Mouse (Mus musculus) lung, adult 2 months (tissue): ENCODE measurements around the gene Mxd4. TPM values are rescaled to one million over a fixed set of nuclear protein-coding genes. Genes with fewer than 3 reads are reported as not detected.
A peak's percentile ranks its signal among the peaks of the same experiment; 100 is the strongest.

Source experiments
- DNase-seq: peaks from one replicate; pipeline ENCODE4 v3.0.0; 2022
- H3K4me1 ChIP-seq: fragments of 200-500 bp; 2 replicates; pipeline ENCODE4 v1.6.1; 2011; ENCODE audit warnings: low read length; ENCODE audit not compliant: control insufficient read depth, insufficient read depth
- H3K4me3 ChIP-seq: fragments of 200-500 bp; replicated peaks from 2 replicates; pipeline ENCODE3; 2011; ENCODE audit warnings: low read depth, mild to moderate bottlenecking, control low read depth, low read length; ENCODE audit errors: extremely low read depth
- CTCF ChIP-seq: fragments of 200-500 bp; IDR thresholded peaks from 2 replicates; pipeline ENCODE4 v1.5.1; 2011; ENCODE audit warnings: mild to moderate bottlenecking, low read length, control low read depth; ENCODE audit not compliant: insufficient read depth
- POLR2A ChIP-seq: fragments of 200-500 bp; IDR thresholded peaks from 2 replicates; pipeline ENCODE4 v1.6.1; 2011; ENCODE audit warnings: low read depth, mild to moderate bottlenecking, control low read depth, low read length, borderline replicate concordance; ENCODE audit errors: extremely low read depth
- WGBS: fragments of 180-500 bp; shearing (Covaris S2); methylation state at CpG from one replicate; pipeline ENCODE4 v1.1.7; 2018; 5-methylcytosine and 5-hydroxymethylcytosine counted together
- polyA plus RNA-seq: library from polyadenylated mRNA; depleted of rRNA; stranded (reverse); fragments of >200 nt; gene quantifications from 2 replicates; pipeline ENCODE4 v1.2.3, GENCODE M21; 2012

Mxd4 gene
- polyA plus RNA-seq, 1 experiment: 318 TPM

GRCm38 (mm10) chr5:34224515-34224914 is 37.0 kb upstream of the Mxd4 start:
- no peak overlapping the region for H3K4me3 ChIP-seq
- DNase-seq: no peak
- no peaks in the 10 kb centered on the region for H3K4me1 ChIP-seq
- WGBS: 75% methylated on average over 5 of the region's 5 CpGs
- TF ChIP-seq POLR2A (no peak), CTCF (no peak)

DNA sequence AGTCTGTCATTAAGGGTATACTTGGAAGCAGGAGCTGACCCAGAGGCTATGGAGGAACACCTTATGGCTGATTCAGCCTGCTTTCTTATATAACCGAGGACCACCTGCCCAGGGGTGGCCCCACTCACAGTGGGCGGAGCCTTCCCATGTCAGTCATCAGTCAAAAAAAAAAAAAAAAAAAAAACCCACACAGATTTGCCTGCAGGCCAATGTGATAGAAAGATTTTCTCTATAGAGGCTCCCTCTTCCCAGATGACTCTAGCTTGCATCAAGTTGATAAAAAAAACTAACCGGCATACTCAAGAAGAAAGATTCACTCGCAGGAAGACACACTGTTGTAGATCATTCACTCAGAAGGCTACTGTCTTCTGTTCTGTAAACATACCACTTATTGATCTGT is 32.5 kb upstream of the Mxd4 start:
- DNase-seq: no peak
- WGBS: 76% methylated on average over 4 of the region's 4 CpGs
- H3K4me3 ChIP-seq: no peak overlapping the region
- TF ChIP-seq POLR2A (no peak), CTCF (no peak)
- no peaks in the 10 kb centered on the region for H3K4me1 ChIP-seq

- DNase-seq: no peak
- 38% methylated on average over 5 of the region's 5 CpGs for WGBS
- Histone ChIP-seq H3K4me1 (no peaks in the 10 kb centered on the region), H3K4me3 (no peak overlapping the region)
- TF ChIP-seq POLR2A (no peak), CTCF (no peak)
Observed at GRCm38 (mm10) chr5:34218672-34219071, 31.2 kb upstream of the Mxd4 start.

DNA sequence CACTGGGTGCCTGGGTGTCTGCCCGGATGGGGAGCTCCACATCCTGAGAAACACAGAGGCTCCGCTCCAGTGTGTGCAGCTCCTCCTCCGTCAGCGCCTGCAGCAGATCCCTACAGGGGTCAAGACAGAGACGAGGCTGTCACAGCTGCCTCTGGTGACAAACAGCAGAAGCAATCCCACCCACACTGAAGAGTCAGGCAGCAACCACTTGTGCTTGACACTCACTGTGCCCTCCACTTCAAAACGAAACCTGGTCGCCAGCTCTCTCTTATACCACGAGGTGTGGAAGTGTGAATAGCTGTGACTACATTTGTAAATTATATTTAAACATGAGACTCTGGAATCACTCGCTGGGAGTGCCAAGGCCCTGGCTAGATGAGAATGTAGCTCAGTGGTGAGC is 30.2 kb upstream of the Mxd4 start:
- WGBS: 44% methylated on average over 9 of the region's 9 CpGs
- no peak overlapping the region for H3K4me3 ChIP-seq
- H3K4me1 ChIP-seq: no peaks in the 10 kb centered on the region
- no peak for DNase-seq
- TF ChIP-seq CTCF: no peak
- TF ChIP-seq POLR2A: no peak

DNA sequence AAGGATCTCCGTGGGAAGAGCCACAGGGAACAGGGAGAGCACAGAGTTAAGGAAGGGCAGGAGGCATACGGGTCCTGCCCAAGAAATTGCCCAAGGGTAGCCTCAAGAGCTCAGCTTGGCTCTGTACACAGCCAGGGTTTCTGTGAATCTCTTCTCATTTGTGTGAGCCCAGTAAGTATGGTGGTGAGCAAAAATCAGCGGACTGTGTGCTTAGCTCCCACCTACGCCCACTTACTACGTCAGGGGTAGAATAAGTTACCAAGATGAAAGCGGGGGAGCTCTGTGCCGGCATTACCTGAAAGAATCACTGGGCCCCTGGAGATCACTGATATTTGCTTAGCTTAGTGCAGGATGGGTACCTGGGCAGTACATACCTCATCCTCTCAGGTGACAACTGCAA is 28.5 kb upstream of the Mxd4 start:
- Histone ChIP-seq H3K4me1 (no peaks in the 10 kb centered on the region), H3K4me3 (no peak overlapping the region)
- TF ChIP-seq POLR2A: no peak
- TF ChIP-seq CTCF: no peak
- DNase-seq: no peak
- 81% methylated on average over 7 of the region's 7 CpGs for WGBS

GRCm38 (mm10) chr5:34213659-34214058 is 26.1 kb upstream of the Mxd4 start:
- 48% methylated on average over 8 of the region's 8 CpGs for WGBS
- H3K4me3 ChIP-seq: no peak overlapping the region

DNA sequence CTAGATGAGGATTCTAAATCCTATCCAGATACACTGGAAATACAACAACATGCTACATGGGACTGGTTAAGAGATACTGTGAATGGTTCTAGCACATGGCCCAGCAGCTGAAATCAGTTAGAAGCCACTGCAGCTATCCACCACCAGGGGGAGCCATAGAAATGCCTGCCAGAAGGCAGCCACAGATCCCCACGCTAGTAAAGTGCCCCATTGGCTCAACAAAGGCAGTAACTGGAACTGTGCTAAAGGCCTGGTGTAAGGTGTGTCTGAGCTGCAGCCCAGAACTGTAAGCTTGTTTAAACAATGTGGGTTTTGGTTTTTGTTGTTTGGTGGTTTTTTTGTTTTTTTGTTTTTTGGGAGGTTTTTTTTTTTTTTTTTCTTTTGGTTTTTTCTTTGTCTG is 22.8 kb upstream of the Mxd4 start:
- peak; percentile 64 for DNase-seq
- peak; percentile 96 for TF ChIP-seq CTCF
- no peak for TF ChIP-seq POLR2A
- WGBS: 3% methylated on average over 1 of the region's 1 CpGs
- Histone ChIP-seq H3K4me3 (no peak overlapping the region), H3K4me1 (no peaks in the 10 kb centered on the region)

More at GRCm38 (mm10) chr5:34213659-34214058, 26.1 kb upstream of the Mxd4 start:
- TF ChIP-seq POLR2A (no peak), CTCF (no peak)
- no peaks in the 10 kb centered on the region for H3K4me1 ChIP-seq
- DNase-seq: no peak

DNA sequence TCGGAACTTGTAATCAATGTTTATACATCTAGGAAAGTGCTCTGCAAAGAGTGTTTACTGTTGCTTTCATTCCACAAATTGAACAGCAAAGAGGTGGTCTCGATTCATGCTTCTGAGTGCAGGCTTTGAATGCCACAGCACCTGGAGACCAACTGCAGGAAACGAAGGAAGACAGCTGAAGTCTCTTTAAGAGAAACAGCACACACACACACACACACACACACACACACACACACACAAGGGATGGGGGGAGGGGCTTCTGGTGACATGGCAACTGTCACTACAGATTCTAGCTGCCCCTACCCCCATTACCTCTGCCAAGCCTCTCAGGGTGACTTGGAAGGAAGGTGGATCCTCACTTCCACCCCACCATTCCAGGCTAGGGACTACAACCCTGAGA is 20.0 kb upstream of the Mxd4 start:
- Histone ChIP-seq H3K4me1 (no peaks in the 10 kb centered on the region), H3K4me3 (no peak overlapping the region)
- no peak for DNase-seq
- TF ChIP-seq CTCF: no peak
- TF ChIP-seq POLR2A: no peak
- 30% methylated on average over 3 of the region's 3 CpGs for WGBS

DNA sequence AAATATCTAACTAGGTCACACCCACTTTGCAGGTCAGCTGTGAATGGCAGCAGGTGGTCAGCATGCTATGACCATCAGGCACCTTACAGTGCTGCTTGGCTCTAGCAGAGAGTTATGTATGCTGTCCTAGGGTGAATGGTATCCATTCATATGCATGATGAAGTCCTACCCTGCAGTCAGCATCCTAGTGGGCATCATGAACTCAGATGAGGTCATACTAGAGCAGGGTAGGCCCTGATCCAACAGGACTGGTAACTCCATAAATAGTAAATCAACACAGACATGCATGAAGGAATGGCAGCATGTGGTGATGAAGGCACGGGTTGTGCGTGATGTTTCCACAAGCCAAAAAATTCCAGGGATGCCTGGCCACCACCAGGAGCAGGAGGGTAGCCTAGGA is 18.3 kb upstream of the Mxd4 start:
- TF ChIP-seq CTCF: no peak
- no peak for DNase-seq
- 68% methylated on average over 2 of the region's 2 CpGs for WGBS
- Histone ChIP-seq H3K4me1 (peaks cover 3% of the 10 kb centered on the region; the same call in 1 of the 2 replicates), H3K4me3 (no peak overlapping the region)

- TF ChIP-seq POLR2A: no peak
- no peak for TF ChIP-seq CTCF
- Histone ChIP-seq H3K4me1 (peaks cover 3% of the 10 kb centered on the region; the same call in 1 of the 2 replicates), H3K4me3 (no peak overlapping the region)
- no peak for DNase-seq
- 87% methylated on average over 2 of the region's 2 CpGs for WGBS
Observed at GRCm38 (mm10) chr5:34204911-34205310, 17.4 kb upstream of the Mxd4 start.

DNA sequence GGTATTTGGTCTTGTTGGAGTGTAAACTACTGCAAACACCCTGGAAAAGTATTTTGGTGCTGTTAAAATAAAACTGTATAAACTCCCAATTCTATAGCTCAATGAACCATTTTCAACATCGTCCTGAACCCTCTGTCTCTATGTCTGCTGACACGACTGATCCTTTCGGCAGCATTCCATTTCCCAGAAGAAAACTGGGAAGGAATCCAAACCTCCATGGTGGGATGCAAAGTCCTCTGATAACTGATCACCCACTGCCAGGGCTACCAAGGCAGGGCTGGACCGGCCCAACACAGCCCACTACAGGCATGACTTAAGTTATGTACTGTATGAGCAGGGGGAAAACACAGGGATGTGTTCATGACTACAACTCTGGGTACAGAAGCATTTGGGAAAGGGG is 14.5 kb upstream of the Mxd4 start:
- 69% methylated on average over 4 of the region's 4 CpGs for WGBS
- DNase-seq: no peak
- Histone ChIP-seq H3K4me1 (peaks cover 3% of the 10 kb centered on the region; the same call in 1 of the 2 replicates), H3K4me3 (no peak overlapping the region)
- TF ChIP-seq CTCF: no peak
- TF ChIP-seq POLR2A: no peak
